Mouse (Mus musculus) common myeloid progenitor, adult 5-6 weeks (primary cell): ENCODE results near the gene Tcte3. TPM values are rescaled to one million over a fixed set of nuclear protein-coding genes. Genes with fewer than 3 reads are reported as not detected.
"Not testable (repeated sequence)": the region's sequence is repeated elsewhere in the genome, so short reads cannot be mapped to it uniquely, and the experiment has no call there.

Experiments used
- ATAC-seq: replicated peaks from 2 replicates; pipeline ENCODE4 v1.8.0; 2016; ENCODE audit warnings: low read depth, mild to moderate bottlenecking, moderate TSS enrichment, inconsistent platforms; ENCODE audit not compliant: poor library complexity, severe bottlenecking
- total RNA-seq: library from RNA; stranded (forward); fragments of 200-1000, 187-1606 nt; gene quantifications from 2 replicates; pipeline ENCODE4 v1.2.3, GENCODE M21; 2017

The Tcte3 gene
- 1.4 and 7.8 TPM in 2 replicates for total RNA-seq

GRCm38 (mm10) chr17:15041175-15041729 lies at the start of gene Tcte3, which contains the start of the genes Ermard and Gm3448:
Tcte3 (minus strand) TSS chr17:15041488.
Ermard (plus strand) TSS chr17:15041208.
Gm3448 (minus strand) TSS chr17:15041537.
- peak; percentile 94 for ATAC-seq

- ATAC-seq, result no peak
Measured at GRCm38 (mm10) chr17:15088591-15089001, 47.3 kb upstream of the Tcte3 start.

- no peak for ATAC-seq
Measured at GRCm38 (mm10) chr17:15088166-15088565, 46.9 kb upstream of the Tcte3 start.

- ATAC-seq, result no peak
Measured at GRCm38 (mm10) chr17:15085006-15085405, 43.7 kb upstream of the Tcte3 start.

GRCm38 (mm10) chr17:15084226-15084848 lies 43.0 kb upstream of the Tcte3 start:
- peak; percentile 95 for ATAC-seq

- peak; percentile 77 for ATAC-seq
Measured at GRCm38 (mm10) chr17:15077536-15077935, 36.2 kb upstream of the Tcte3 start.

- ATAC-seq, result no peak
Measured at GRCm38 (mm10) chr17:15075033-15075432, 33.7 kb upstream of the Tcte3 start.

GRCm38 (mm10) chr17:15072211-15072610 lies 30.9 kb upstream of the Tcte3 start:
- no peak for ATAC-seq

- ATAC-seq, result no peak
Measured at GRCm38 (mm10) chr17:15069124-15069523, 27.8 kb upstream of the Tcte3 start.

- no peak for ATAC-seq
Measured at GRCm38 (mm10) chr17:15068040-15068792, 26.9 kb upstream of the Tcte3 start.

GRCm38 (mm10) chr17:15066911-15067310 lies 25.6 kb upstream of the Tcte3 start:
- no peak for ATAC-seq

GRCm38 (mm10) chr17:15066066-15066465 lies 24.8 kb upstream of the Tcte3 start:
- ATAC-seq, result peak; percentile 9; the same call in 1 of the 2 replicates

- peak; percentile 87 for ATAC-seq
Measured at GRCm38 (mm10) chr17:15065391-15066024, 24.2 kb upstream of the Tcte3 start.

GRCm38 (mm10) chr17:15060356-15060755 lies 19.1 kb upstream of the Tcte3 start:
- ATAC-seq, result no peak

GRCm38 (mm10) chr17:15059646-15060045 lies 18.4 kb upstream of the Tcte3 start:
- no peak for ATAC-seq

- no peak for ATAC-seq
Measured at GRCm38 (mm10) chr17:15058161-15058591, 16.9 kb upstream of the Tcte3 start.

GRCm38 (mm10) chr17:15055925-15056324 lies 14.6 kb upstream of the Tcte3 start:
- no peak for ATAC-seq

- ATAC-seq, result not testable (repeated sequence)
Measured at GRCm38 (mm10) chr17:15053829-15054200, 12.5 kb upstream of the Tcte3 start.

- peak; percentile 45; the same call in 1 of the 2 replicates for ATAC-seq
Measured at GRCm38 (mm10) chr17:15053183-15053828, 12.0 kb upstream of the Tcte3 start.

- peak; percentile 90 for ATAC-seq
Measured at GRCm38 (mm10) chr17:15052766-15053165, 11.5 kb upstream of the Tcte3 start.
